Mouse (Mus musculus): ENCODE data around the gene 4931409K22Rik. TPM values are rescaled to one million over a fixed set of nuclear protein-coding genes. Genes with fewer than 3 reads are reported as not detected.
A peak's percentile ranks its signal among the peaks of the same experiment; 100 is the strongest.

4931409K22Rik gene
- polyA plus RNA-seq, 1 experiment from 2014 or later: 0.13 TPM

GRCm38 (mm10) chr5:24536511-24536910 lies 20.1 kb downstream of the 4931409K22Rik start:
- Histone ChIP-seq H3K9ac (ENCODE audit: low read length) (no peak overlapping the region), H3K9me3 (replicated peaks; ENCODE audit: control insufficient read depth, low read length) (no peaks in the 10 kb centered on the region), H3K36me3 (ENCODE audit: control insufficient read depth, insufficient read depth, low read length) (no peaks in the 10 kb centered on the region), H3K4me2 (ENCODE audit: low read depth, low read length) (no peak overlapping the region), H3K4me1 (ENCODE audit: control insufficient read depth, insufficient read depth, low read length) (peaks cover 13% of the 10 kb centered on the region), H3K27me3 (ENCODE audit: control insufficient read depth, insufficient read depth, low read length) (0 out of 2 replicates have a peak, but pooled peaks cover under 1% of the 10 kb centered on the region), H3K27ac (ENCODE audit: low read length) (no peak overlapping the region), H3K4me3 (replicated peaks; ENCODE audit: low read length) (no peak overlapping the region)
- WGBS: 79% methylated on average over 5 of the region's 5 CpGs
- no peak for ATAC-seq (ENCODE audit: insufficient read depth, low FRiP score)

- Histone ChIP-seq H3K27ac (ENCODE audit: low read length) (no peak overlapping the region), H3K4me2 (ENCODE audit: low read depth, low read length) (no peak overlapping the region), H3K4me3 (replicated peaks; ENCODE audit: low read length) (no peak overlapping the region), H3K36me3 (ENCODE audit: control insufficient read depth, insufficient read depth, low read length) (no peaks in the 10 kb centered on the region), H3K9ac (ENCODE audit: low read length) (no peak overlapping the region), H3K9me3 (replicated peaks; ENCODE audit: control insufficient read depth, low read length) (no peaks in the 10 kb centered on the region), H3K4me1 (ENCODE audit: control insufficient read depth, insufficient read depth, low read length) (peaks cover 7% of the 10 kb centered on the region), H3K27me3 (ENCODE audit: control insufficient read depth, insufficient read depth, low read length) (peaks cover 8% of the 10 kb centered on the region)
- ATAC-seq (ENCODE audit: insufficient read depth, low FRiP score): no peak
- 78% methylated on average over 3 of the region's 3 CpGs for WGBS
Observed at GRCm38 (mm10) chr5:24535731-24536130, 20.9 kb downstream of the 4931409K22Rik start.

GRCm38 (mm10) chr5:24534292-24534691 lies 22.3 kb downstream of the 4931409K22Rik start:
- H3K4me1 ChIP-seq (ENCODE audit: control insufficient read depth, insufficient read depth, low read length): 0 out of 2 replicates have a peak, but pooled peaks cover 3% of the 10 kb centered on the region
- H3K9me3 ChIP-seq (replicated peaks; ENCODE audit: control insufficient read depth, low read length): no peaks in the 10 kb centered on the region
- no peak overlapping the region for H3K4me2 ChIP-seq (ENCODE audit: low read depth, low read length)
- 52% methylated on average over 5 of the region's 5 CpGs for WGBS
- H3K27me3 ChIP-seq (ENCODE audit: control insufficient read depth, insufficient read depth, low read length): peaks cover 20% of the 10 kb centered on the region
- H3K4me3 ChIP-seq (replicated peaks; ENCODE audit: low read length): no peak overlapping the region
- ATAC-seq (ENCODE audit: insufficient read depth, low FRiP score): no peak
- H3K27ac ChIP-seq (ENCODE audit: low read length): no peak overlapping the region
- H3K9ac ChIP-seq (ENCODE audit: low read length): no peak overlapping the region
- H3K36me3 ChIP-seq (ENCODE audit: control insufficient read depth, insufficient read depth, low read length): no peaks in the 10 kb centered on the region

- Histone ChIP-seq H3K27ac (ENCODE audit: low read length) (no peak overlapping the region), H3K9me3 (replicated peaks; ENCODE audit: control insufficient read depth, low read length) (no peaks in the 10 kb centered on the region), H3K4me1 (ENCODE audit: control insufficient read depth, insufficient read depth, low read length) (0 out of 2 replicates have a peak, but pooled peaks cover 3% of the 10 kb centered on the region), H3K27me3 (ENCODE audit: control insufficient read depth, insufficient read depth, low read length) (peaks cover 29% of the 10 kb centered on the region), H3K4me3 (replicated peaks; ENCODE audit: low read length) (no peak overlapping the region), H3K36me3 (ENCODE audit: control insufficient read depth, insufficient read depth, low read length) (no peaks in the 10 kb centered on the region), H3K9ac (ENCODE audit: low read length) (no peak overlapping the region), H3K4me2 (ENCODE audit: low read depth, low read length) (no peak overlapping the region)
- 50% methylated on average over 11 of the region's 11 CpGs for WGBS
- no peak for ATAC-seq (ENCODE audit: insufficient read depth, low FRiP score)
Observed at GRCm38 (mm10) chr5:24533391-24533790, 23.2 kb downstream of the 4931409K22Rik start.

- H3K27me3 ChIP-seq (ENCODE audit: control insufficient read depth, insufficient read depth, low read length): peaks cover 59% of the 10 kb centered on the region
- H3K4me3 ChIP-seq (replicated peaks; ENCODE audit: low read length): no peak overlapping the region
- peak; percentile 61; the same call in 1 of the 2 replicates for ATAC-seq (ENCODE audit: insufficient read depth, low FRiP score)
Observed at GRCm38 (mm10) chr5:24530042-24530689, 26.4 kb downstream of the 4931409K22Rik start.

GRCm38 (mm10) chr5:24527780-24528179 lies 28.8 kb downstream of the 4931409K22Rik start:
- Histone ChIP-seq H3K9me3 (replicated peaks; ENCODE audit: control insufficient read depth, low read length) (no peaks in the 10 kb centered on the region), H3K27ac (ENCODE audit: low read length) (no peak overlapping the region), H3K36me3 (ENCODE audit: control insufficient read depth, insufficient read depth, low read length) (no peaks in the 10 kb centered on the region), H3K9ac (ENCODE audit: low read length) (no peak overlapping the region), H3K4me3 (replicated peaks; ENCODE audit: low read length) (no peak overlapping the region), H3K4me2 (ENCODE audit: low read depth, low read length) (no peak overlapping the region), H3K4me1 (ENCODE audit: control insufficient read depth, insufficient read depth, low read length) (peaks cover 8% of the 10 kb centered on the region; the same call in 1 of the 2 replicates), H3K27me3 (ENCODE audit: control insufficient read depth, insufficient read depth, low read length) (peaks cover 83% of the 10 kb centered on the region)
- ATAC-seq (ENCODE audit: insufficient read depth, low FRiP score): no peak
- WGBS: 15% methylated on average over 6 of the region's 6 CpGs

More at GRCm38 (mm10) chr5:24530042-24530689, 26.4 kb downstream of the 4931409K22Rik start:
- Histone ChIP-seq H3K9me3 (replicated peaks; ENCODE audit: control insufficient read depth, low read length) (no peaks in the 10 kb centered on the region), H3K36me3 (ENCODE audit: control insufficient read depth, insufficient read depth, low read length) (no peaks in the 10 kb centered on the region), H3K27ac (ENCODE audit: low read length) (no peak overlapping the region), H3K9ac (ENCODE audit: low read length) (no peak overlapping the region), H3K4me1 (ENCODE audit: control insufficient read depth, insufficient read depth, low read length) (peaks cover 8% of the 10 kb centered on the region; the same call in 1 of the 2 replicates), H3K4me2 (ENCODE audit: low read depth, low read length) (no peak overlapping the region)
- WGBS: 20% methylated on average over 24 of the region's 24 CpGs

GRCm38 (mm10) chr5:24526889-24527230 lies 29.7 kb downstream of the 4931409K22Rik start, which contains the start of gene Gbx1:
Gene Gbx1, minus strand, starts transcription at chr5:24527202.
- Histone ChIP-seq H3K9me3 (replicated peaks; ENCODE audit: control insufficient read depth, low read length) (no peaks in the 10 kb centered on the region), H3K27me3 (ENCODE audit: control insufficient read depth, insufficient read depth, low read length) (peaks cover 92% of the 10 kb centered on the region), H3K36me3 (ENCODE audit: control insufficient read depth, insufficient read depth, low read length) (no peaks in the 10 kb centered on the region), H3K9ac (ENCODE audit: low read length) (peak within 1 kb of the TSS; percentile 39), H3K4me3 (replicated peaks; ENCODE audit: low read length) (peak within 1 kb of the TSS; percentile 43), H3K4me2 (ENCODE audit: low read depth, low read length) (peak within 1 kb of the TSS; percentile 78), H3K4me1 (ENCODE audit: control insufficient read depth, insufficient read depth, low read length) (peaks cover 8% of the 10 kb centered on the region; the same call in 1 of the 2 replicates), H3K27ac (ENCODE audit: low read length) (no peak within 1 kb of the TSS)
- ATAC-seq (ENCODE audit: insufficient read depth, low FRiP score): peak; percentile 55; the same call in 1 of the 2 replicates
- under 1% methylated on average over 49 of the region's 49 CpGs for WGBS

- H3K9ac ChIP-seq (ENCODE audit: low read length): peak overlapping the region; percentile 39
- peaks cover 95% of the 10 kb centered on the region for H3K27me3 ChIP-seq (ENCODE audit: control insufficient read depth, insufficient read depth, low read length)
- WGBS: under 1% methylated on average over 80 of the region's 109 CpGs
Observed at GRCm38 (mm10) chr5:24526190-24526888, 30.3 kb downstream of the 4931409K22Rik start.

More at GRCm38 (mm10) chr5:24526190-24526888, 30.3 kb downstream of the 4931409K22Rik start:
- H3K4me1 ChIP-seq (ENCODE audit: control insufficient read depth, insufficient read depth, low read length): peaks cover 8% of the 10 kb centered on the region; the same call in 1 of the 2 replicates
- no peaks in the 10 kb centered on the region for H3K9me3 ChIP-seq (replicated peaks; ENCODE audit: control insufficient read depth, low read length)
- H3K27ac ChIP-seq (ENCODE audit: low read length): no peak overlapping the region
- H3K4me3 ChIP-seq (replicated peaks; ENCODE audit: low read length): peak overlapping the region; percentile 43
- H3K4me2 ChIP-seq (ENCODE audit: low read depth, low read length): peak overlapping the region; percentile 78
- peak; percentile 42; the same call in 1 of the 2 replicates for ATAC-seq (ENCODE audit: insufficient read depth, low FRiP score)
- H3K36me3 ChIP-seq (ENCODE audit: control insufficient read depth, insufficient read depth, low read length): no peaks in the 10 kb centered on the region

Data from stomach, embryonic 16.5 days (tissue).